Mouse (Mus musculus) frontal cortex, postnatal 25 days (tissue): ENCODE measurements around the gene Vmn1r59.
"Not testable (repeated sequence)": the region's sequence is repeated elsewhere in the genome, so short reads cannot be mapped to it uniquely, and the experiment has no call there.

Source experiments
- DNase-seq, 2 experiments: peaks; one replicate each; pipeline ENCODE4 v3.0.0; 2022; ENCODE audit warnings: low spot score in 2 of 2

Gene Vmn1r59

DNA sequence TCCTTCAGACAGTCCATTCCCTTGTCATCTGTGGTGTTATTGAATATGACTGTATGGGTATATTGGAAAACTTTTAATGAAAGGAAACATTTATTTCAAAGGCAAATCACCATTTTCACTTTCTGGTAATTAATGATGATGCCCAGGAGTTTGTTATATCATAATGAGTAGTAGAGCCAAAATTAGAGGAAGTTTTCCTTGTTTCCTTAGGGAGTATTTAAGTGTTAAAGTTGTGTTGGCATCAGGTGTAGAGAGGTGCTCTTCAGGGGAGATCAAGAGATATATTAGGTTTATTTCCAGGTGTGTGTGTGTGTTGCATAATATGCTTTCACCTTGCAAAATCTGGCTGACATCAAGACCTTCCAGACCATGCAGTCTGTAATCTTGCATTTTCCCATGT lies at the start of gene Vmn1r59:
Gene Vmn1r59 (minus strand): TSS at position 101 of the 400 bp plus-strand sequence.
- no peak for DNase-seq

DNA sequence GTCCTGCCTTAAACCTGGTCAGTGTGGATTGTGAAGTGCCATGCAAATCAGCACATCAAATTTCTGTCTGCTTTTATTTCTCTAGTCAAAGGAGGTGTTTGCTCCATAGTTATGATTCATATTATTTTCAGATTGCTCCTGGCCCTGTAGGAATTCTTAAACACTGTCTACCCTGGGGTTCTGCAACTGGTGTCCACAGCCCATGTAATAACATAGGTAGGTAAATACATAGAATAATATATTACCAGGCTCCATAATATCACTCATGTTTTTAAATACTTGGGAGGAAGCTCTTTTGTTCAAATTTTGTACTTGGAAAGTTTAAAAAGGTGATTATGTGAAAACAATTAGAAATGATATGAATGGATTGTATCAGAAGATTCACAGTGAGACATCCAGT lies 37.3 kb upstream of the Vmn1r59 start, which contains the start of gene Vmn2r28:
Gene Vmn2r28 (minus strand): TSS at position 101 of the 400 bp plus-strand sequence.
- DNase-seq, result not testable (repeated sequence)

DNA sequence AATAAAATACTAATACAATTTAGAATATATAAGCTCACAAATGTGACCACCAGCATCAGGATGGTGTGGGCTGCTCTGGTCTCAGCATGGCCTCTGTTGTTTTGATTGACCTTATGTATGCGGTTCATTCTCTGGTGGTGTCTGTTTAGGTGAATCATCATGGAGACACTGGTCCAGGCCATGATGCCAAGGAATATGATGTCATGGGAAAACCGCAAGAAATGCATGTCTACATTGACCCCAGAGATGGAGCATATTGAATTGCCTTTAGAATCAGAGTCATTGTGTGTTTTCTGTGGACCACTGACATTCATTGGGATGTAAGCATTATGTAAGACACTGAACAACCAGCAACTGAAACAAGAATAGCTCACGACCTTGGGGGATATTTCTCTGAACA lies 2.6 kb downstream of the Vmn1r59 start:
- not testable (repeated sequence) for DNase-seq

GRCm38 (mm10) chr7:5448627-5449026 lies 7.9 kb downstream of the Vmn1r59 start:
- no peak for DNase-seq

GRCm38 (mm10) chr7:5413296-5413695 lies 43.3 kb downstream of the Vmn1r59 start, which contains the start of gene Vmn1r58:
TSS of gene Vmn1r58 (minus strand) at chr7:5413396.
- DNase-seq, result not testable (repeated sequence)

- DNase-seq, result no peak
Observed at GRCm38 (mm10) chr7:5406201-5406600, 50.4 kb downstream of the Vmn1r59 start.
